Mouse (Mus musculus) hindbrain, embryonic 14.5 days (tissue): ENCODE measurements around the gene Irak2. TPM values are rescaled to one million over a fixed set of nuclear protein-coding genes. Genes with fewer than 3 reads are reported as not detected.

Source experiments
- ATAC-seq: fragments of 200-750 bp; cut with Nextera tagmentation; 2 replicates; pipeline ENCODE4 v1.8.0; 2017; ENCODE audit warnings: moderate number of reproducible peaks, mild to moderate bottlenecking, moderate TSS enrichment, moderate library complexity; ENCODE audit not compliant: low FRiP score
- DNase-seq: peaks from one replicate; pipeline ENCODE4 v3.0.0-alpha.2; 2015; ENCODE audit warnings: low spot score
- H3K27ac ChIP-seq: fragments of 300-500 bp; sonication (generic); 2 replicates; pipeline ENCODE4 v1.5.1; 2014; ENCODE audit warnings: mild to moderate bottlenecking, moderate library complexity
- H3K27me3 ChIP-seq: fragments of 300-500 bp; sonication (generic); 2 replicates; pipeline ENCODE4 v1.6.1; 2014; ENCODE audit warnings: mild to moderate bottlenecking, low read length, mixed read lengths; ENCODE audit not compliant: control insufficient read depth, insufficient read depth
- H3K36me3 ChIP-seq: fragments of 300-500 bp; sonication (generic); replicated peaks from 2 replicates; pipeline ENCODE4 v1.6.1; 2014; ENCODE audit not compliant: control insufficient read depth, insufficient read depth
- H3K4me1 ChIP-seq: fragments of 300-500 bp; sonication (generic); replicated peaks from 2 replicates; pipeline ENCODE4 v1.6.1; 2014; ENCODE audit warnings: antibody characterized with exemption, low read length, mixed read lengths; ENCODE audit not compliant: control insufficient read depth, insufficient read depth
- H3K4me2 ChIP-seq: fragments of 300-500 bp; sonication (generic); replicated peaks from 2 replicates; pipeline ENCODE4 v1.6.1; 2014; ENCODE audit warnings: mild to moderate bottlenecking, moderate library complexity
- H3K4me3 ChIP-seq: fragments of 300-500 bp; sonication (generic); replicated peaks from 2 replicates; pipeline ENCODE4 v1.5.1; 2014; ENCODE audit warnings: mild to moderate bottlenecking, low read length
- H3K9ac ChIP-seq: fragments of 300-500 bp; sonication (generic); 2 replicates; pipeline ENCODE4 v1.6.1; 2014
- H3K9me3 ChIP-seq: fragments of 300-500 bp; sonication (generic); 2 replicates; pipeline ENCODE4 v1.6.1; 2016; ENCODE audit warnings: low read length; ENCODE audit not compliant: control insufficient read depth
- WGBS: fragments of 180-500 bp; shearing (Covaris S2); extraction: QIAGEN DNeasy Blood & Tissue Kit; methylation state at CpG from one replicate; pipeline ENCODE4 v1.1.7; 2014; 5-methylcytosine and 5-hydroxymethylcytosine counted together
- polyA plus RNA-seq: library from polyadenylated mRNA; unstranded; fragments of >200 nt; fragmentation: Nextera tagmentation; extraction: Ambion mirVana; gene quantifications from 2 replicates; pipeline ENCODE4 v1.2.1, GENCODE M21; 2014

The Irak2 gene
- polyA plus RNA-seq, 1 experiment from 2014 or later = 1.4 TPM

- Histone ChIP-seq H3K9me3 (no peaks in the 10 kb centered on the region), H3K27ac (no peak overlapping the region), H3K4me2 (no peak overlapping the region), H3K9ac (no peak overlapping the region), H3K4me3 (no peak overlapping the region), H3K27me3 (no peaks in the 10 kb centered on the region), H3K4me1 (no peaks in the 10 kb centered on the region), H3K36me3 (no peaks in the 10 kb centered on the region)
- ATAC-seq = no peak
- WGBS = 92% methylated on average over 7 of the region's 7 CpGs
- DNase-seq = no peak
Measured at GRCm38 (mm10) chr6:113653551-113653950, 15.3 kb downstream of the Irak2 start.

- Histone ChIP-seq H3K9me3 (no peaks in the 10 kb centered on the region), H3K4me1 (no peaks in the 10 kb centered on the region), H3K4me3 (no peak overlapping the region), H3K4me2 (no peak overlapping the region), H3K36me3 (no peaks in the 10 kb centered on the region), H3K9ac (no peak overlapping the region), H3K27ac (no peak overlapping the region), H3K27me3 (no peaks in the 10 kb centered on the region)
- WGBS = 89% methylated on average over 8 of the region's 8 CpGs
- ATAC-seq (no peak), DNase-seq (no peak)
Measured at GRCm38 (mm10) chr6:113654102-113654501, 15.8 kb downstream of the Irak2 start.

- no peak for DNase-seq
- Histone ChIP-seq H3K9ac (no peak overlapping the region), H3K36me3 (no peaks in the 10 kb centered on the region), H3K4me2 (no peak overlapping the region), H3K27ac (no peak overlapping the region), H3K4me1 (no peaks in the 10 kb centered on the region), H3K4me3 (no peak overlapping the region), H3K9me3 (no peaks in the 10 kb centered on the region), H3K27me3 (no peaks in the 10 kb centered on the region)
- WGBS = 87% methylated on average over 16 of the region's 16 CpGs
- no peak for ATAC-seq
Measured at GRCm38 (mm10) chr6:113654753-113655397, 16.6 kb downstream of the Irak2 start.

- no peak for ATAC-seq
- no peaks in the 10 kb centered on the region for H3K27me3 ChIP-seq
Measured at GRCm38 (mm10) chr6:113655475-113655874, 17.2 kb downstream of the Irak2 start.

GRCm38 (mm10) chr6:113656847-113657246, 18.6 kb downstream of the Irak2 start:
- no peak overlapping the region for H3K4me3 ChIP-seq
- no peak overlapping the region for H3K27ac ChIP-seq
- H3K9ac ChIP-seq = no peak overlapping the region
- H3K4me2 ChIP-seq = no peak overlapping the region
- WGBS = 86% methylated on average over 6 of the region's 6 CpGs
- DNase-seq = no peak
- no peaks in the 10 kb centered on the region for H3K4me1 ChIP-seq
- no peak for ATAC-seq
- H3K27me3 ChIP-seq = no peaks in the 10 kb centered on the region
- H3K9me3 ChIP-seq = no peaks in the 10 kb centered on the region
- no peaks in the 10 kb centered on the region for H3K36me3 ChIP-seq

More at GRCm38 (mm10) chr6:113655475-113655874, 17.2 kb downstream of the Irak2 start:
- no peak for DNase-seq
- H3K27ac ChIP-seq = no peak overlapping the region
- H3K9me3 ChIP-seq = no peaks in the 10 kb centered on the region
- no peaks in the 10 kb centered on the region for H3K36me3 ChIP-seq
- no peak overlapping the region for H3K4me3 ChIP-seq
- no peak overlapping the region for H3K9ac ChIP-seq
- H3K4me1 ChIP-seq = no peaks in the 10 kb centered on the region
- no peak overlapping the region for H3K4me2 ChIP-seq
- whole genome bisulfite sequencing = 90% methylated on average over 3 of the region's 3 CpGs

- WGBS = 83% methylated on average over 3 of the region's 3 CpGs
- Histone ChIP-seq H3K36me3 (no peaks in the 10 kb centered on the region), H3K9ac (no peak overlapping the region), H3K4me3 (no peak overlapping the region), H3K4me2 (no peak overlapping the region), H3K9me3 (no peaks in the 10 kb centered on the region), H3K4me1 (no peaks in the 10 kb centered on the region), H3K27me3 (no peaks in the 10 kb centered on the region), H3K27ac (no peak overlapping the region)
- no peak for ATAC-seq
- no peak for DNase-seq
Measured at GRCm38 (mm10) chr6:113658226-113658625, 20.0 kb downstream of the Irak2 start.

- no peak overlapping the region for H3K4me2 ChIP-seq
- H3K27me3 ChIP-seq = no peaks in the 10 kb centered on the region
- H3K9me3 ChIP-seq = no peaks in the 10 kb centered on the region
- DNase-seq (no peak), ATAC-seq (no peak)
- no peak overlapping the region for H3K4me3 ChIP-seq
- WGBS = 75% methylated on average over 8 of the region's 8 CpGs
- no peaks in the 10 kb centered on the region for H3K36me3 ChIP-seq
- H3K4me1 ChIP-seq = no peaks in the 10 kb centered on the region
- H3K27ac ChIP-seq = no peak overlapping the region
- H3K9ac ChIP-seq = no peak overlapping the region
Measured at GRCm38 (mm10) chr6:113659648-113660491, 21.6 kb downstream of the Irak2 start.

GRCm38 (mm10) chr6:113660492-113661352, 22.5 kb downstream of the Irak2 start:
- no peaks in the 10 kb centered on the region for H3K36me3 ChIP-seq
- no peak for ATAC-seq
- H3K27me3 ChIP-seq = no peaks in the 10 kb centered on the region
- H3K4me3 ChIP-seq = no peak overlapping the region
- no peak overlapping the region for H3K27ac ChIP-seq
- DNase-seq = no peak
- WGBS = 79% methylated on average over 14 of the region's 14 CpGs
- no peak overlapping the region for H3K9ac ChIP-seq
- no peaks in the 10 kb centered on the region for H3K4me1 ChIP-seq
- no peaks in the 10 kb centered on the region for H3K9me3 ChIP-seq
- no peak overlapping the region for H3K4me2 ChIP-seq
